Mouse (Mus musculus): ENCODE data around the gene Wdr75. TPM values are rescaled to one million over a fixed set of nuclear protein-coding genes. Genes with fewer than 3 reads are reported as not detected.

Gene Wdr75
- total RNA-seq (2021): 10 to 100 TPM; 40.4 to 47.2 TPM

DNA sequence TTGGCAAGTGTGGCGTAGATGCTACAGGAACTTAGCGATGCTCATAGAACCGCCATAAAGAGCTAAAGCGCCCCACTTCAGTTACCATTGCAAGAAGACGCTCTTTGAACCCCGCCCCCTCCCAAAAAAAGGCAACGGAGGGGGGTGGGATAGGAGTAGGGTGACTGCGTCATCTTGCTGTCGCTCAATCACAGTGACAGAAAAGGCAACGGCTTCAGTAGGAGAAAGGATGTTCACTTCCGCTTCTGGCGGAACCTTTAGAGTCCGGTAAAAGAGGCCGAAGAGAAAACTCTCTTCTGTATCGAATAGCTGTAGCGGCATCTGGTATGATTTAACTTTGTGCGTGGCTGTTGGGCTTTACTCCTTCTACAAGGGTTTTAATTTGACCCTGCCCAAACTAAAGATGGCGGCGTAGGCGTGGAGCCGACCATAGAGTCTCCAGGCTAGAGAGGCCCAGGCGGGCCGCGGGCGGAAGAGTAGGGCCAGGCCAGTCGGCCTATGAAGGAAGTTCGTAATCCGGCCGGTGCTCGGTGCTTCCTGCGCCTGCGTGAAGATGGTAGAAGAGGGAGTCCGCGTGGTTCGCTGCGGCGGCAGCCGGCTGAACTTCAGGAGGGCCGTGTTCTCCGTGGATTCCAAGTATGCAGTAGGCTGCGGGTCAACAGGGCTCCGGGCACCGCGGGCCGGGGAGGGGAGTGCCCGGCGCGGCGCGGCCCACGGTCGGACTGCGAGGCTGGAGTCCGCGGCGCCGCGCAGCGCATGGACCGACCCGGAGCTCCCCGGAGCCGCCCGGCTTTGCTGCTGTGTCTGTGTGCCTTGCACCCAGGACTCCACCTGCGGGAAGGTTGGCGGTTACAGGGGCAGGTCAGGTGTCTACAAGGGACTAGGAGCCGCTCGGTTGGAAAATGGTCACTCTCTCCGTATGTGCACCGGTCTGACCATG lies at the start of gene Wdr75:
Gene Wdr75 (plus strand): TSS at position 198 of the 940 bp plus-strand sequence.
- peak; percentile 96 for DNase-seq (ENCODE audit: extremely low spot score in 1 of 2, low spot score in 2 of 2)
- intact Hi-C loops (cut with DNase I): no loop called here

DNA sequence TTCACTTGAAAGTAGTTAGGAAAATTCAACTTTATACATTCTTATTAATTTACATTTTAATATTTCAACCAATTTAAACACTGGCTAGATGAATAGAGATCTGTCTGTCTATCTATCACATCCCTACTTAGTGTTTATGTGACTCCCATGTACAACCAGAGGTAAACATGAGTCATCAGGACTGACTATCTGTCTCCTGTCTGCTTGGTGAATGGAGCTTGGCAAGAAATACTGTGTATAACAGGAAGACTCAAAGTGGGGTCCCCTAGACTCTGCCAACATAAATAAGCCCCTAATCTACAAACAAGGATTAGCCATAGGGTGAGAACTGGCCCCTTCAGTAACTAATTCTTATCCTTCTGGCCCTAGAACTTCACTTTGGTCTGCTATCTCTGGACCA lies 39.1 kb upstream of the Wdr75 start:
- no peak for DNase-seq (ENCODE audit: extremely low spot score in 1 of 2, low spot score in 2 of 2)
- intact Hi-C loops (cut with DNase I): no loop called here

DNA sequence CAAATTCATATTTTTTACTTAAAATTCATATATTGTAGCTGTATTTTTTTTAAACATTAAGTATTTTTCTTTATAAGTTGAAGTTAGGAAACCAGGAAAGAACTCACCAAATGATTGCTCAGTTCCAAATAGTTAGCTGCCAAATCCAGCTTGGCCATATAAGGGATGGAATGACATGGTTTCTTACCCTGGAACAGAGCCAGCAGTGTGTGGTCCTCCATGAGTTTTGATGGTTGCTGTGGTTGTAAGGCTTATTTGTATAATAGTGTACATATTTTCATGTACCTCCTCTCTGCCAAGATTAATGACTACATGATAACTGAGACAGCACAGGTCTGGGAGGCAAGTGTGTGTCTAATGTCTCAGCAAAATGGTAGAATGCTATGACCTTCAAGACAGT lies 38.3 kb upstream of the Wdr75 start:
- DNase-seq (ENCODE audit: extremely low spot score in 1 of 2, low spot score in 2 of 2): no peak
- intact Hi-C loops (cut with DNase I): no loop called here

DNA sequence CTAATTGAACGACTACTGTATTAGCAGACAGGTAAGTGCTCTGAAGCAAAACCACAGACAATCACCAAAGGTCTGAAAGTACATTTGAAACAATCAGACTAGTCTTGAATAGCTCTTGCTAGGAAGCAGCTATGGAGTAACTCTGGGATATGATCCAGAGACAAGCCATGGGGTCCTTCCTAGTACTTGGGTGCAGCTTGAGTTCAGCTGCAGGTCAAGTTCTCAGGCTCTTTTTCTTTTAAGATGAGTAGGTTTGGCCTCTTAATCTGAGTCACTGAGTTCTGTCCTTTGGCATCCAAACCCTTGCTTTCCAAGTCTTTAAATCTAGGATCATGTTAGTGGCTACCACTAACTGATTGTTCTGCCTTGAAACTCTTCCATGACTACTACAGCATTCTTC lies 37.0 kb upstream of the Wdr75 start:
- no peak for DNase-seq (ENCODE audit: extremely low spot score in 1 of 2, low spot score in 2 of 2)
- intact Hi-C loops (cut with DNase I): no loop called here

DNA sequence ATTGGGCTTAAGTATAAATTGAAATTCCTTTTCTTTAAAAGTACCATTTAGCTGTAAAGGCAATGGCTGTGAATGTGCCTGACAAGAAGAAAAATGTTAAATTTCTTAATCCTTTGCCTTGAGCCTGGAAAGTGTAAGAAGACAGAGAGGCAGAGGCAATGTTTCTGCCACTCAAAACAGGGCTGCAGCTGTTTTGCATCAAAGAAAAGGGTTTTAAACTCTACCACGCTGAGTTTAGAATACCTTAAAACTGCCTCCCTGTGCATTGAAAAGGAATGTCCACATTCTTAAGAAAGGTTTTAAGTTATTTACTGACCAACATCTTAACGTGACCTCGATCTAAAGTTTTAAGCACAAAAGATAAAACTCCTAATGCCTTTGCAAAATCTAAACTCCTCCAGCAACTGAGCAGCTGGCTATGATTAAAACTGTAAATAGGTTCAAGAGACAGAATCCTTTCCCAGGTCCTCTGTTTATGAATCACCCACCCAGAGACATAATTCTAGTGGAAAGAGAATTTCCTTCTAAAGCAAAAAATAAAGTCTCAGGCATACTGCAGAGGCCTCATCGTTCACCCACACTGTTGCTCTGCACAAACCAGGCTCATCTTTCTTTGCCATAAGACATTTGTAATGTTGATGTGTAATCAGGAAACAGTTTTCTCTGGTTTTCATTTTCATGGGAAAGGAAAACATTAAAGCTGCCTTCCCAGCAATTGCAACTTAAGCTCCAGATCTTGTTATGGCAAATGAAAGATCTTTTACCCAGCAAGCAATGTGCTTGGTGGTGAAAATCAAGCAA lies 34.1 kb upstream of the Wdr75 start:
- intact Hi-C loops (cut with DNase I): loop anchor here (10.0 kb wide), 1 partner anchor 446 kb away; the partner anchor contains the start of gene Col3a1
- DNase-seq (ENCODE audit: extremely low spot score in 1 of 2, low spot score in 2 of 2): no peak

DNA sequence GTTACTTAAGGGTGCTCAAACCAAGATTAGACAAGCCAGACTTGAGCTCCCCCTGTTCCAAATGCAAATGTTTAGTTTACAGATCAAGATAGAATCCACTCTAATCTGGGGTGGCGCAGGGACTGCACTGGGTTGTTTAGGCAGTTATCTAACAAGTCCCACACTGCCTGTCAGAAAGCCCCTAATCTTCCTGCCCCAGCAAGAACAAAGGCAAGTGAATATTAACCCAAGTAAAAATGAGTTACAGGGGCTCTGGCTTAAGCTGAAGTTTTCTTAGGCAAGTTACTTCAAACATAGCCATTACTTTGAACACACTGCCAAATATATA lies 33.5 kb upstream of the Wdr75 start:
- no peak for DNase-seq (ENCODE audit: extremely low spot score in 1 of 2, low spot score in 2 of 2)
- intact Hi-C loops (cut with DNase I): loop anchor here (10.0 kb wide), 1 partner anchor 447 kb away; the partner anchor contains the start of gene Col3a1

DNA sequence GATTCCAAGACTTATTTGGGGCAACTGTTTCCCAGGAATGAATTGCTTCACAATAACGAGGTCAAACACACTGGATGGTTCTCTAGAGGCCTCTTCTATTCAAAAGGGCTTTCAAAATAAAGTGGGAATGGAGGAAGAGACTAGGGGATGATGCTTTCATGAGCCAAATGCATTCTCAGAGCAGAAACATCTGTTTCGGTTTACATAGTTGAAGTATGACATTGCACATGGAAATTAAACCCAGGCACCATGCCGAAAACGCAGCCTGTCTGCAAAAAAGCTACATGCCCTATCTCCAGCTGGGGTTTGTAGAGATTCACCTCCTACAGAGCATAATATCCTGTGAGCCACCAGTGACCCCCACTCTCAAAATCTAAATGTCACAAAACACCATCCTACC lies 29.3 kb upstream of the Wdr75 start:
- DNase-seq (ENCODE audit: extremely low spot score in 1 of 2, low spot score in 2 of 2): no peak
- intact Hi-C loops (cut with DNase I): loop anchor here (5.0 to 10.0 kb wide), 4 partner anchors 333 to 1538 kb away; partner anchors contain the start of gene Col3a1

DNA sequence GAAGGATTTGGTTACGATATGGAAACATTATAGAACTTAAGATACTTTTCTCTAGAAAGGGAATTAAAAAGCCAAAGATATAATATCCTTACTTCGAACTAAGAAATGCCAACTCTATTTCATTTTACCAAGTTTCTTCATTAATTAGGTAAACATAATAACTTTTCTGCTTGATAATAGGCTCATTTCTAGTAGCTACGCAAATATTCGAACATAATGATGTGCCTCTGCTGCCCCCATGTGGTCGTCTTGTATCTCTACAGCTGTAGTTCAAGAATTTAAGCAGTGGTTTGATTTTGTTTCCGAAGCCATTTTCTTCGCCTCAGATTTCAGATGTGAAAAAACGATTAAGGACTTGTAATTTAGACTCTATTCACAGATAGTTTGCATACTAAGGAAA lies 28.8 kb upstream of the Wdr75 start:
- intact Hi-C loops (cut with DNase I): loop anchor here (5.0 to 10.0 kb wide), 4 partner anchors 334 to 1539 kb away; partner anchors contain the start of gene Col3a1
- peak; percentile 50 to 81 for DNase-seq (ENCODE audit: extremely low spot score in 1 of 2, low spot score in 2 of 2)

DNA sequence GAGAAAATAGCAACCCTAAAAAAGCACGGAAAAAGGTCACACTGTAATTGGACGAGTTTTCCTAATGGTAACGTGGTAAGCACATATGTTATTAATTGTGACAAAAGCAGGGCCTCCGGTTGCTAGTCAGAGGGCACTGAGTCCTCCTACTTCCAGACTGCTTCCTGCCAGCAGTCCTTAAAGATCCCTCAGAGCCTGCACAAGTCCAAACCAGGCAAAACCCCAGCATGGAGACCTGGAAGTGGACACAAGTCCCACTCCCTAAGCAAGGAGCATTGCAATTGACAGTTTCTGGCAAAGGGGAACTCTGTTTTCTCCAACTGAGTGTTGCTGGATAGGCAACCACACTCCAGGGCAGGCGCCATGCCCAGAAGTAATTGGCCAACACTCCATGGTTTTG lies 27.4 kb upstream of the Wdr75 start:
- intact Hi-C loops (cut with DNase I): loop anchor here (5.0 to 10.0 kb wide), 4 partner anchors 335 to 1540 kb away; partner anchors contain the start of gene Col3a1
- DNase-seq (ENCODE audit: extremely low spot score in 1 of 2, low spot score in 2 of 2): no peak

DNA sequence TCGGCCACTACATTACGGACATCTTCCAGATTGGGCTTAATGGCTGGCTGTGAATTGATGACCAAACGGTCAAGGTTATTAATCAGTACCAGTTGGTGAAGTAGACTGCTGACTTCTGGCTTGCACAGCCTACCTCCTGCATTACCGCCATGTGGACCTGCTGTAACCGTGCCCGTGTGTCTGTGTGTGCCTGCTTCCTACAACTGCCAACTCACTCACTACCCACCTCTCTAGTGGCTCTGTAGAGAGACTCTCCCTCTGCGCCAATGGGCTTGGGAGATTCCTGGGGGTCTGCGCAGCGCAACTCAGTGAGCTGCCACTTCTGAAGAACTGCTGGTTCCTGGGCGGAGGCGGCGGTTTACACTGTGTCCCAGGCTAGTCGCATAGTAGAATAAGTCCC lies 25.6 kb upstream of the Wdr75 start:
- intact Hi-C loops (cut with DNase I): loop anchor here (5.0 to 10.0 kb wide), 4 partner anchors 337 to 1542 kb away; partner anchors contain the start of gene Col3a1

DNA sequence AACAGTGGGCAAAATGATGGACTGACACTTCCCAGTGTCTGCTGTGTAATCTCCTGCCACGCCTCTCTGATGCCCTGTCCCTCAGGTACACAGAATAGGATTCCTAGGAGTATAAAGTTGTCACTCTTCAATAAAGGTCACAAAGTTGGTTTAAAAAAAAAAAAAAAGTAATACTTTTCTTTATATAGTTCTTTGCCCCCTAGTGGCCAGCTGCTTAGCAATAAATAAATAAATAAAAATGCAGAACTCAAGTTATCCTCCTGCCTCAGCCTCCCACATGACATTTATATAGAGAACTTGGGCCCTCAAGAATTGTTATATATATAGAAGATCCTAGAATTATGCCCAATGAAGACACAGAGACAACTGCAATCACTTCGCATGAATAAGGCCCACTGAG lies 24.9 kb upstream of the Wdr75 start:
- intact Hi-C loops (cut with DNase I): no loop called here
- no peak for DNase-seq (ENCODE audit: extremely low spot score in 1 of 2, low spot score in 2 of 2)

More for the DNA sequence above, 25.6 kb upstream of the Wdr75 start:
- no peak for DNase-seq (ENCODE audit: extremely low spot score in 1 of 2, low spot score in 2 of 2)

DNA sequence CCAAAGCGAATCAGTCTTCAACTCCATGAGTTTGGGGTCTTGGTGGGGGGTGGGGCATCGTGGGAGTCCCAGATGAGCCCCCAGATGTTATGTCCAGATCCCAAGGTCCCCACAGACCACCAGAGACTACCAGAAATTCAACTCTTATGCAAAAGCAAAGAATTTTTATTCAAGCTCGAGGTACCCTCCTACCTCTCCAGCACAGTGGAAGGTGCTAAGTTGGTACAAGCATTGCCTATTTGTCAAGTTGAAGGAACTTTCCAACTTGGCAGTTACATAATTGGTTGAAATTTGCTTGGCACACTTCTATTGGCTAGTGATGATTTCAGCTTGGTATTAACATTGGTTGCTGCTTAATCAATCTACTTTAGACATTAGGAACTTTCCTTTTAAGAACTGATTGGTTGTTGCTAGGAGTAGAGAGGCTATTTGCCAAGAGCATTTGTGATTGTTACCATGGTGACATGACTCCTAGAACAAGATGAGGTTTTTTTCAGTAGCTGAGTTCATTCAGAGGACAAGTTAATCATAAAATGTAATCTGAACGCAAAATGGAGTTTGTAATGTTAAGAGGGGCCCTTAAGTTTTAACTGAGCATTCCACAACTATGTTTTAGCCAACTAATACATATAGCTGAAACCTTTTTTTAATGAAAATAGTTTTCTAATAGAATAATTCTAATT lies 14.2 kb upstream of the Wdr75 start:
- intact Hi-C loops (cut with DNase I): no loop called here

DNA sequence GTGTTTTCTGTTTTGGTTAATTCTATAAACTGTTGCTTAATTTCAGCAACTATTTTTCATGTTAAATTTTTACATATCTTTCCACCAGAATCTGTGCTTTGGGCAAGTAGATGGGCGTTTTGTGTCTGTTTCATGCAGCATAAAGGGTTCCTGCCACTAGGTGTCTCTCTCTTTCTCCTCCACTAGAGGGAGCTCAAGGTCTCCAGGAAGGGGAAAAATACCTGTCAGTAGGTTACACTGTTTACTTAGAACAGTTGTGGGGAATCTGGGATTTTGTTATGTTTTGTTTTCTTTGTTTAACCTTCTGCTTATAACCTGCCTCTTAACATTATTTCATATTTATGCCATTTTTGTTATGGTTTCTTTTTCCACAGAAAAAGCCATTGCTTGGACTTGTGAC lies 21.9 kb downstream of the Wdr75 start:
- DNase-seq (ENCODE audit: extremely low spot score in 1 of 2, low spot score in 2 of 2): no peak
- intact Hi-C loops (cut with DNase I): loop anchor here (2.0 kb wide), 1 partner anchor 208 kb away; no protein-coding TSS in a partner anchor

More for the DNA sequence above, 14.2 kb upstream of the Wdr75 start:
- no peak for DNase-seq (ENCODE audit: extremely low spot score in 1 of 2, low spot score in 2 of 2)

DNA sequence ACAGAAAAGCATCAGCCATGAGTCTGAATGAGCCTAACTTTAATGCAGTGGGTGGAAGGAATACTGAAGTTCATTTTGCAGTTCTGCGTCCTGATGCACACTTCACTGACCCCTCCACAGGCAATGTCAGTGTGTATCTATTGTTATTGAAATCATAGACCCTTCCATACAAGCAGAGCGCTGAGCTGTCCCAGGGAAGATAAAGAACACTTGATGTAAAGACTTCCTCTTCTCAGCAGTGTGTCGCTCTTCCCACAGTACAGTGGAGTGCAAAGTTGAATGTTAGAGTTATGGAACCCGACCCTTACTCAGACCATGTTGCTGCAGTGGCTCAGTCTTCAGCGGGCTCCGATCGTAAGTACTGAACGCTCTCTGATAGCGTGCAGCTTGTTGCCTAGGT lies 23.6 kb downstream of the Wdr75 start:
- DNase-seq (ENCODE audit: extremely low spot score in 1 of 2, low spot score in 2 of 2): no peak
- intact Hi-C loops (cut with DNase I): no loop called here

DNA sequence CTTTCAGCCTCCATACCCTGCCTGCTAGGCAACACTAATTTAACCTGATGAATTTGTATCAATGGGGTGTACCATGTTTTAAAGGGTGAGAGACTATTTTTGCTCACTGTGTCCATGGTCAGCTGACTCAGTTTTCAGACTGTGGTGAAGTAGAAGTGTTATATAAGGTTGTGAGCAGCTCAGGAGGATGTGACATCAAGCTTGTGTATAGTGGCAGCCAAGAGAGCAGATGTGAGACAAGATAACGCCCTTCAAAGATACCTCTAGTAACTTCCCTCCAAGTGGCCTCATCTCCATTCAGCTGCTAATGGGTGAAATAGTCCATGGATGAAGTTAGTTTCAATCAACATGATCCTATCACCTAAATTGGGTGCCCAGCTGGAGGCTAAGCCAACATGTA lies 29.5 kb downstream of the Wdr75 start:
- intact Hi-C loops (cut with DNase I): no loop called here
- DNase-seq (ENCODE audit: extremely low spot score in 1 of 2, low spot score in 2 of 2): no peak

DNA sequence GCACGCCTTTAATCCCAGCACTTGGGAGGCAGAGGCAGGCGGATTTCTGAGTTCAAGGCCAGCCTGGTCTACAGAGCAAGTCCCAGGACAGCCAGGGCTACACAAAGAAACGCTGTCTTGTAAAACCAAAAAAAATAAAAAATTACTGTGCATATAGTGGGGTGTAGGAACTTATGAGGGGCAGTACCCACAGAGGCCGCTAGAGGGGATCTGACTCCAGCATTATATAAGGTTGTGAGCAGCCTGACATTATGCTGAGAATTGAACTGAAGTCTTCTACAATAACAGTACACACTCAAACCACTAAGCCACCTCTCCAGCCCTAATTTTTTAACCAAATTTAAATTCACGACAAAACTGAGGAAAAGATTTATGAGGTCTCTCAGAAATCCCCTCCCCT lies 30.2 kb downstream of the Wdr75 start:
- intact Hi-C loops (cut with DNase I): loop anchor here (5.0 kb wide), 1 partner anchor 102 kb away; the partner anchor contains the start of gene Slc40a1
- peak; percentile 32 to 59 for DNase-seq (ENCODE audit: extremely low spot score in 1 of 2, low spot score in 2 of 2)

DNA sequence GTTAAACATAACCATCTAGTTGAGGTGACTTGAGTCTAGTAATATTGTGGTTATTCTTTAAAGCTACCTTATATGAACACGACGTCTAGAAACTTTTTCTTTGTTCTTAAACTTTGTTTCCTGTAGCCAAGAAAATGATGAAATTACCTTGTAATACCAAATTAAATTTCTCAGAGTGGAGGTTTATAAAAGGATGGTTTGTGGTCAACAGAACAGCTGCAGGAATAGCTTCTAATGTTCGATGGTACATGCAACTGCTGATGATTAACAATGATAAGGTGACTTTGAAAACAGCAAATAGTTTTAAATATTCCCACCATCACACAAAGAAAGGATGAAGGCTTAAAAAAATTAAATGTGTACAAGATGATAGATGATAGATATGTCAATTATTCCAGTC lies 30.7 kb downstream of the Wdr75 start:
- no peak for DNase-seq (ENCODE audit: extremely low spot score in 1 of 2, low spot score in 2 of 2)
- intact Hi-C loops (cut with DNase I): loop anchor here (5.0 kb wide), 1 partner anchor 102 kb away; the partner anchor contains the start of gene Slc40a1

DNA sequence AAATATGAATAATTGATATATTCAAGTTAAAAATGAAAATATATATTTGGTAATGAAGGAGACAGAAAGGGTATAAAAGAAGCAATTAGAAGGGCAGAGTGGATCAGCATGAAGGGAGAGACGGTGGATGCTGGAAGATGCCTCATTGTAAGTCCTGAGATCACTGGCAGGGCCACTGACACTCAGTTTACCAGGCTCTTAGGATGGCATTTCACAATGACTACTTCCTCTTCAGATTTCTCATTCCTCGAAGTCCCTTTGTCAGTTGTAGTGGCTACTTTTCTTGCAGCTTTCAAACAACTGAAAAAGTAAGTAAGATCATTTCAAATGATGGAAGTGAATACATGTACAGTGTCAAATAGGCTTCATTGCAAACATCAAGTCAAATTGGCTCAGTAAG lies 31.2 kb downstream of the Wdr75 start:
- intact Hi-C loops (cut with DNase I): loop anchor here (5.0 kb wide), 1 partner anchor 101 kb away; the partner anchor contains the start of gene Slc40a1
- no peak for DNase-seq (ENCODE audit: extremely low spot score in 1 of 2, low spot score in 2 of 2)

DNA sequence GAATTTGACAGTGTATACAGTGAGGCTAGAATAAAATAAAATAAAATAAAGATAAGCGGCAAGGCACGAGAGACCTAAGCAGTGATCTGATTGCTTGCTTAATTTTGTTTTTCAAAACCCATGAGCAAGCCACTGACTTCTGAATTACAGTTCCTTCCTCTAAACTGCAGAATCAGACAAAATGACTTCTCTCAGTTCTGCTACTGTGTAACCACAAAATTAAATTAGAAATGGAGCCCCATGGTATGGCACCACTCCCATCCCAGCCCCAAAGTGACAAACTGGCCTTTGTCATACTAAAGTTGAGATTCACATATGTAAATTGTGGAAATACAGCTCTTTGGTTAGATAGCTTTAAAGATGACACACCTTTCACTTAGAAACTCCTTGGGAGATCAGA lies 31.8 kb downstream of the Wdr75 start:
- intact Hi-C loops (cut with DNase I): loop anchor here (5.0 kb wide), 1 partner anchor 101 kb away; the partner anchor contains the start of gene Slc40a1
- DNase-seq (ENCODE audit: extremely low spot score in 1 of 2, low spot score in 2 of 2): no peak
